Mouse (Mus musculus): Measurements from ENCODE around the gene Plpp1. TPM values are rescaled to one million over a fixed set of nuclear protein-coding genes. Genes with fewer than 3 reads are reported as not detected.
A peak's percentile ranks its signal among the peaks of the same experiment; 100 is the strongest.

Plpp1 gene
- polyA plus RNA-seq, 1 experiment from 2014 or later, result 135 TPM

- TF ChIP-seq CTCF (IDR thresholded peaks at IDR 0.05; ENCODE audit: low read depth), result no peak
- no peaks in the 10 kb centered on the region for H3K36me3 ChIP-seq (ENCODE audit: insufficient read depth, low read length)
- ATAC-seq (replicated peaks; ENCODE audit: low FRiP score, low read depth) (no peak), DNase-seq (ENCODE audit: low spot score) (no peak)
- 83% methylated on average over 9 of the region's 9 CpGs for WGBS
- no peak overlapping the region for H3K9ac ChIP-seq (ENCODE audit: low read depth, low read length)
- H3K27ac ChIP-seq, result no peak overlapping the region
- H3K4me1 ChIP-seq (replicated peaks; ENCODE audit: insufficient read depth, low read length), result 0 out of 2 replicates have a peak, but pooled peaks cover 2% of the 10 kb centered on the region
- H3K4me2 ChIP-seq (ENCODE audit: low read length), result no peak overlapping the region
- H3K27me3 ChIP-seq (ENCODE audit: insufficient read depth, low read length), result no peaks in the 10 kb centered on the region
- no peaks in the 10 kb centered on the region for H3K9me3 ChIP-seq (replicated peaks; ENCODE audit: low read length)
- H3K4me3 ChIP-seq (replicated peaks; ENCODE audit: low read depth, low read length), result no peak overlapping the region
Measured at GRCm38 (mm10) chr13:112798953-112799305, 1.7 kb upstream of the Plpp1 start.

GRCm38 (mm10) chr13:112799721-112800241 lies 811 bp upstream of the Plpp1 start:
- WGBS, result 82% methylated on average over 8 of the region's 8 CpGs
- Histone ChIP-seq H3K4me2 (ENCODE audit: low read length) (peak overlapping the region; percentile 79; the same call in 1 of the 2 replicates), H3K36me3 (ENCODE audit: insufficient read depth, low read length) (no peaks in the 10 kb centered on the region), H3K4me1 (replicated peaks; ENCODE audit: insufficient read depth, low read length) (0 out of 2 replicates have a peak, but pooled peaks cover 2% of the 10 kb centered on the region), H3K9me3 (replicated peaks; ENCODE audit: low read length) (no peaks in the 10 kb centered on the region), H3K9ac (ENCODE audit: low read depth, low read length) (no peak overlapping the region), H3K27ac (no peak overlapping the region), H3K27me3 (ENCODE audit: insufficient read depth, low read length) (no peaks in the 10 kb centered on the region), H3K4me3 (replicated peaks; ENCODE audit: low read depth, low read length) (no peak overlapping the region)
- no peak for TF ChIP-seq CTCF (IDR thresholded peaks at IDR 0.05; ENCODE audit: low read depth)
- DNase-seq (ENCODE audit: low spot score), result no peak
- no peak for ATAC-seq (replicated peaks; ENCODE audit: low FRiP score, low read depth)

- Histone ChIP-seq H3K27ac (peak overlapping the region; percentile 89), H3K9me3 (replicated peaks; ENCODE audit: low read length) (no peaks in the 10 kb centered on the region), H3K27me3 (ENCODE audit: insufficient read depth, low read length) (no peaks in the 10 kb centered on the region), H3K36me3 (ENCODE audit: insufficient read depth, low read length) (peaks cover 10% of the 10 kb centered on the region; the same call in 1 of the 2 replicates), H3K4me3 (replicated peaks; ENCODE audit: low read depth, low read length) (peak overlapping the region; percentile 71), H3K4me1 (replicated peaks; ENCODE audit: insufficient read depth, low read length) (0 out of 2 replicates have a peak, but pooled peaks cover 2% of the 10 kb centered on the region), H3K9ac (ENCODE audit: low read depth, low read length) (peak overlapping the region; percentile 74), H3K4me2 (ENCODE audit: low read length) (peak overlapping the region; percentile 79)
- DNase-seq (ENCODE audit: low spot score), result peak; percentile 64
- WGBS, result 1% methylated on average over 23 of the region's 23 CpGs
- TF ChIP-seq CTCF (IDR thresholded peaks at IDR 0.05; ENCODE audit: low read depth), result no peak
- ATAC-seq (replicated peaks; ENCODE audit: low FRiP score, low read depth), result peak; percentile 59
Measured at GRCm38 (mm10) chr13:112801381-112802004, 901 bp downstream of the Plpp1 start.

- H3K36me3 ChIP-seq (ENCODE audit: insufficient read depth, low read length), result peaks cover 17% of the 10 kb centered on the region; the same call in 1 of the 2 replicates
- no peak for ATAC-seq (replicated peaks; ENCODE audit: low FRiP score, low read depth)
Measured at GRCm38 (mm10) chr13:112803106-112803505, 2.5 kb downstream of the Plpp1 start.

GRCm38 (mm10) chr13:112803661-112804060 lies 3.1 kb downstream of the Plpp1 start:
- peaks cover 17% of the 10 kb centered on the region; the same call in 1 of the 2 replicates for H3K36me3 ChIP-seq (ENCODE audit: insufficient read depth, low read length)
- whole genome bisulfite sequencing, result 75% methylated on average over 4 of the region's 4 CpGs
- DNase-seq (ENCODE audit: low spot score), result no peak
- no peak overlapping the region for H3K9ac ChIP-seq (ENCODE audit: low read depth, low read length)
- H3K27ac ChIP-seq, result no peak overlapping the region
- 0 out of 2 replicates have a peak, but pooled peaks cover 2% of the 10 kb centered on the region for H3K4me1 ChIP-seq (replicated peaks; ENCODE audit: insufficient read depth, low read length)
- H3K4me2 ChIP-seq (ENCODE audit: low read length), result peak overlapping the region; percentile 23; the same call in 1 of the 2 replicates
- H3K9me3 ChIP-seq (replicated peaks; ENCODE audit: low read length), result no peaks in the 10 kb centered on the region
- TF ChIP-seq CTCF (IDR thresholded peaks at IDR 0.05; ENCODE audit: low read depth), result no peak
- no peak for ATAC-seq (replicated peaks; ENCODE audit: low FRiP score, low read depth)
- H3K27me3 ChIP-seq (ENCODE audit: insufficient read depth, low read length), result no peaks in the 10 kb centered on the region
- peak overlapping the region; percentile 8; the same call in 1 of the 2 replicates for H3K4me3 ChIP-seq (replicated peaks; ENCODE audit: low read depth, low read length)

More at GRCm38 (mm10) chr13:112803106-112803505, 2.5 kb downstream of the Plpp1 start:
- DNase-seq (ENCODE audit: low spot score), result no peak
- H3K4me2 ChIP-seq (ENCODE audit: low read length), result peak overlapping the region; percentile 23; the same call in 1 of the 2 replicates
- H3K4me1 ChIP-seq (replicated peaks; ENCODE audit: insufficient read depth, low read length), result 0 out of 2 replicates have a peak, but pooled peaks cover 2% of the 10 kb centered on the region
- no peak for TF ChIP-seq CTCF (IDR thresholded peaks at IDR 0.05; ENCODE audit: low read depth)
- 78% methylated on average over 7 of the region's 7 CpGs for WGBS
- no peaks in the 10 kb centered on the region for H3K9me3 ChIP-seq (replicated peaks; ENCODE audit: low read length)
- peak overlapping the region; percentile 8; the same call in 1 of the 2 replicates for H3K4me3 ChIP-seq (replicated peaks; ENCODE audit: low read depth, low read length)
- H3K27ac ChIP-seq, result no peak overlapping the region
- no peak overlapping the region for H3K9ac ChIP-seq (ENCODE audit: low read depth, low read length)
- H3K27me3 ChIP-seq (ENCODE audit: insufficient read depth, low read length), result no peaks in the 10 kb centered on the region

- Histone ChIP-seq H3K4me1 (replicated peaks; ENCODE audit: insufficient read depth, low read length) (0 out of 2 replicates have a peak, but pooled peaks cover 2% of the 10 kb centered on the region), H3K9me3 (replicated peaks; ENCODE audit: low read length) (no peaks in the 10 kb centered on the region), H3K4me3 (replicated peaks; ENCODE audit: low read depth, low read length) (no peak overlapping the region), H3K27ac (no peak overlapping the region), H3K27me3 (ENCODE audit: insufficient read depth, low read length) (no peaks in the 10 kb centered on the region), H3K4me2 (ENCODE audit: low read length) (no peak overlapping the region), H3K9ac (ENCODE audit: low read depth, low read length) (no peak overlapping the region), H3K36me3 (ENCODE audit: insufficient read depth, low read length) (peaks cover 17% of the 10 kb centered on the region; the same call in 1 of the 2 replicates)
- 88% methylated on average over 3 of the region's 3 CpGs for WGBS
- ATAC-seq (replicated peaks; ENCODE audit: low FRiP score, low read depth) (no peak), DNase-seq (ENCODE audit: low spot score) (no peak)
- no peak for TF ChIP-seq CTCF (IDR thresholded peaks at IDR 0.05; ENCODE audit: low read depth)
Measured at GRCm38 (mm10) chr13:112805529-112805928, 4.9 kb downstream of the Plpp1 start.
